Mouse (Mus musculus) cerebellum, adult 11 months (tissue): Measurements from ENCODE around the gene Slc22a14.

Source experiments
- DNase-seq: peaks from one replicate; pipeline ENCODE4 v3.0.0; 2022

Gene Slc22a14

GRCm38 (mm10) chr9:119122596-119123369 lies 242.6 kb downstream of the Slc22a14 start:
- no peak for DNase-seq

- DNase-seq: no peak
Observed at GRCm38 (mm10) chr9:119120168-119120560, 245.2 kb downstream of the Slc22a14 start.
